In the genomic region with DNA sequence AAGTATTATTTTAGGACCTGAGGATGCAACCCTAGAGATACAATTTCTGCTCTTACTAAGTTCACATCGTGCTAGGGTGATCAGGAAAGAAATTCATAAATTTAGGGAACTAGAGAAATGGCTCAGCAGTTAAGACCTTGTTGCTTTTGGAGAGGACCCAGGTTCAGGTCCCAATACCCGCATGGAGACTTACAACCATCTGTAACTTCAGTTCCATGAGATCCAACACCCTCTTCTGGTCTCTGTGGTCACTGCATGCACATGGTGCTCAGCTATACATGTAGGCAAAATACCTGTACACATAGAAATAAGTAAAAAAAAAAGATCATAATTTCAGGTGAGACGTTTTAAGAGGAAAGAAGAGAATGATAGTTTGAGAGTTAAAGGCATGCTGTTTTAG, we compare ENCODE assay signal across 20 mouse cellular contexts. TPM values are rescaled to one million over a fixed set of nuclear protein-coding genes. Genes with fewer than 3 reads are reported as not detected.
DNase-seq lines count a peak whose midpoint lies in the region; ATAC-seq and TF ChIP-seq lines count a peak whose summit lies in the region.
"Had no signal": no experiment of that assay in that cellular context is flagged by ENCODE, and none has a peak within 500 bp of the region (broad histone marks: within the 10 kb centered on the region; RNA-seq: fewer than 3 reads in every experiment).

No protein-coding gene starts in this region.

- peaks cover 19% of the 10 kb centered on the region; the same call in 1 of the 2 replicates for H3K36me3 ChIP-seq in intestine, postnatal 0 days (ENCODE audit: control insufficient read depth, insufficient read depth)
- no peaks in the 10 kb centered on the region for H3K36me3 ChIP-seq in intestine, embryonic 15.5 days
- H3K36me3 ChIP-seq in midbrain, postnatal 0 days (ENCODE audit: insufficient read depth, low read length) = peaks cover 5% of the 10 kb centered on the region; the same call in 1 of the 2 replicates
- 0 out of 2 replicates have a peak, but pooled peaks cover 12% of the 10 kb centered on the region for H3K36me3 ChIP-seq in midbrain, embryonic 15.5 days (replicated peaks)
- peaks cover 4% of the 10 kb centered on the region; the same call in 1 of the 2 replicates for H3K36me3 ChIP-seq in stomach, postnatal 0 days (ENCODE audit: control insufficient read depth, insufficient read depth, low read length)

- no peak for ATAC-seq in intestine, postnatal 0 days
- no peak for ATAC-seq in intestine, embryonic 15.5 days
- ATAC-seq in midbrain, postnatal 0 days (ENCODE audit: low FRiP score) = no peak
- ATAC-seq in midbrain, embryonic 15.5 days (replicated peaks) = no peak
- no peak for ATAC-seq in stomach, postnatal 0 days (ENCODE audit: low FRiP score, low TSS enrichment)
- no peak for ATAC-seq in megakaryocyte, adult 5-6 weeks (ENCODE audit: poor library complexity, severe bottlenecking)
- ATAC-seq: forebrain, postnatal 0 days; inflammation-experienced regulatory T-cells, adult 6 months had no signal

- no peak overlapping the region for H3K9ac ChIP-seq in intestine, postnatal 0 days (ENCODE audit: low read depth, low read length)
- no peak overlapping the region for H3K9ac ChIP-seq in intestine, embryonic 15.5 days
- H3K9ac ChIP-seq in midbrain, postnatal 0 days (replicated peaks; ENCODE audit: low read length, poor library complexity, severe bottlenecking) = no peak overlapping the region
- H3K9ac ChIP-seq in midbrain, embryonic 15.5 days = no peak overlapping the region
- no peak overlapping the region for H3K9ac ChIP-seq in stomach, postnatal 0 days (ENCODE audit: low read length)
- H3K9ac ChIP-seq: embryonic facial prominence, embryonic 13.5 days; forebrain, postnatal 0 days; kidney, embryonic 15.5 days; limb, embryonic 15.5 days; lung, embryonic 15.5 days; neural tube, embryonic 13.5 days had no signal

- no peak overlapping the region for H3K4me3 ChIP-seq in intestine, postnatal 0 days (ENCODE audit: low read depth, low read length)
- H3K4me3 ChIP-seq in intestine, embryonic 15.5 days (replicated peaks) = no peak overlapping the region
- no peak overlapping the region for H3K4me3 ChIP-seq in midbrain, postnatal 0 days (ENCODE audit: low read depth, low read length)
- H3K4me3 ChIP-seq in midbrain, embryonic 15.5 days = no peak overlapping the region
- H3K4me3 ChIP-seq in stomach, postnatal 0 days (ENCODE audit: low read depth, low read length) = no peak overlapping the region
- H3K4me3 ChIP-seq: embryonic facial prominence, embryonic 13.5 days; hindbrain, embryonic 10.5 days; kidney, embryonic 15.5 days; limb, embryonic 15.5 days; lung, embryonic 15.5 days; megakaryocyte, embryonic 14.5 days; neural tube, embryonic 13.5 days had no signal

- H3K9me3 ChIP-seq in intestine, postnatal 0 days (ENCODE audit: control insufficient read depth) = no peaks in the 10 kb centered on the region
- H3K9me3 ChIP-seq in intestine, embryonic 15.5 days = no peaks in the 10 kb centered on the region
- no peaks in the 10 kb centered on the region for H3K9me3 ChIP-seq in midbrain, postnatal 0 days (ENCODE audit: low read length)
- H3K9me3 ChIP-seq in midbrain, embryonic 15.5 days = no peaks in the 10 kb centered on the region
- no peaks in the 10 kb centered on the region for H3K9me3 ChIP-seq in stomach, postnatal 0 days (ENCODE audit: control insufficient read depth, low read length)
- H3K9me3 ChIP-seq: embryonic facial prominence, embryonic 13.5 days; hindbrain, embryonic 10.5 days; kidney, embryonic 15.5 days; limb, embryonic 15.5 days; lung, embryonic 15.5 days; megakaryocyte, embryonic 14.5 days; neural tube, embryonic 13.5 days had no signal

- no peaks in the 10 kb centered on the region for H3K4me1 ChIP-seq in intestine, postnatal 0 days (replicated peaks; ENCODE audit: control insufficient read depth, insufficient read depth, low read length)
- 0 out of 2 replicates have a peak, but pooled peaks cover 2% of the 10 kb centered on the region for H3K4me1 ChIP-seq in intestine, embryonic 15.5 days (replicated peaks)
- no peaks in the 10 kb centered on the region for H3K4me1 ChIP-seq in midbrain, postnatal 0 days (ENCODE audit: insufficient read depth, low read length)
- no peaks in the 10 kb centered on the region; the same call in 1 of the 2 replicates for H3K4me1 ChIP-seq in midbrain, embryonic 15.5 days
- no peaks in the 10 kb centered on the region for H3K4me1 ChIP-seq in stomach, postnatal 0 days (replicated peaks; ENCODE audit: control insufficient read depth, insufficient read depth)
- H3K4me1 ChIP-seq: limb, embryonic 15.5 days had no signal

- no peak overlapping the region for H3K4me2 ChIP-seq in intestine, postnatal 0 days (replicated peaks; ENCODE audit: low read depth)
- no peak overlapping the region for H3K4me2 ChIP-seq in intestine, embryonic 15.5 days (replicated peaks)
- H3K4me2 ChIP-seq in midbrain, postnatal 0 days (ENCODE audit: low read depth, low read length, poor library complexity, severe bottlenecking) = no peak overlapping the region
- no peak overlapping the region for H3K4me2 ChIP-seq in midbrain, embryonic 15.5 days
- H3K4me2 ChIP-seq in stomach, postnatal 0 days (replicated peaks; ENCODE audit: low read depth) = no peak overlapping the region
- H3K4me2 ChIP-seq: embryonic facial prominence, embryonic 13.5 days; kidney, embryonic 15.5 days; limb, embryonic 15.5 days; lung, embryonic 15.5 days; neural tube, embryonic 13.5 days had no signal

- no peaks in the 10 kb centered on the region for H3K27me3 ChIP-seq in intestine, postnatal 0 days (replicated peaks; ENCODE audit: control insufficient read depth, insufficient read depth, low read length)
- H3K27me3 ChIP-seq in intestine, embryonic 15.5 days (replicated peaks) = no peaks in the 10 kb centered on the region
- H3K27me3 ChIP-seq in midbrain, postnatal 0 days (ENCODE audit: insufficient read depth, low read length) = no peaks in the 10 kb centered on the region
- H3K27me3 ChIP-seq in midbrain, embryonic 15.5 days (replicated peaks) = no peaks in the 10 kb centered on the region
- no peaks in the 10 kb centered on the region for H3K27me3 ChIP-seq in stomach, postnatal 0 days (ENCODE audit: control insufficient read depth, insufficient read depth, low read length)
- H3K27me3 ChIP-seq: embryonic facial prominence, embryonic 13.5 days; kidney, embryonic 15.5 days; limb, embryonic 15.5 days; lung, embryonic 15.5 days; megakaryocyte, embryonic 14.5 days; neural tube, embryonic 13.5 days had no signal

- DNase-seq in midbrain, postnatal 0 days (ENCODE audit: low spot score) = no peak
- DNase-seq in R1 (ENCODE audit: low read depth, low spot score) = peak; percentile 43
- DNase-seq in stomach, postnatal 0 days (ENCODE audit: low spot score) = no peak
- DNase-seq in lung, postnatal 10 days = no peak
- DNase-seq: cerebellum, adult 9-10 months; forebrain, postnatal 0 days; heart, adult 18-20 months; right cerebral cortex, postnatal 25 days had no signal

- 93% methylated on average over 3 of the region's 3 CpGs for WGBS in intestine, postnatal 0 days
- WGBS in intestine, embryonic 15.5 days = 95% methylated on average over 3 of the region's 3 CpGs
- WGBS in midbrain, postnatal 0 days = 95% methylated on average over 3 of the region's 3 CpGs
- WGBS in midbrain, embryonic 15.5 days = 96% methylated on average over 3 of the region's 3 CpGs
- 93% methylated on average over 3 of the region's 3 CpGs for WGBS in stomach, postnatal 0 days

- peak; percentile 45 for TF ChIP-seq CTCF in intestine, postnatal 0 days (IDR thresholded peaks at IDR 0.05; ENCODE audit: low read depth)
- TF ChIP-seq CTCF in midbrain, postnatal 0 days (IDR thresholded peaks at IDR 0.05) = peak; percentile 33
- TF ChIP-seq CTCF in stomach, postnatal 0 days (IDR thresholded peaks at IDR 0.05; ENCODE audit: low read depth) = peak; percentile 42

- no peak overlapping the region for H3K27ac ChIP-seq in intestine, postnatal 0 days (ENCODE audit: low read depth, low read length)
- H3K27ac ChIP-seq in intestine, embryonic 15.5 days = no peak overlapping the region
- H3K27ac ChIP-seq in midbrain, postnatal 0 days (ENCODE audit: low read depth, low read length) = no peak overlapping the region
- no peak overlapping the region for H3K27ac ChIP-seq in midbrain, embryonic 15.5 days
- H3K27ac ChIP-seq in stomach, postnatal 0 days (replicated peaks) = no peak overlapping the region
- H3K27ac ChIP-seq: embryonic facial prominence, embryonic 13.5 days; hindbrain, embryonic 10.5 days; kidney, embryonic 15.5 days; limb, embryonic 15.5 days; lung, embryonic 15.5 days; neural tube, embryonic 13.5 days had no signal

- TF ChIP-seq EP300 in stomach, postnatal 0 days (optimal IDR thresholded peaks at IDR 0.05) = no peak

RNA-seq across cellular contexts. Expression of gene Herc1, which starts 23.2 kb away (rescaled TPM):
- polyA plus RNA-seq in intestine, postnatal 0 days (2015; fragmentation: Nextera tagmentation; extraction: Ambion mirVana) = 7.2 and 10.2 TPM in 2 replicates
- 16.6 and 18.0 TPM in 2 replicates for polyA plus RNA-seq in intestine, embryonic 15.5 days (2015; fragmentation: Nextera tagmentation; extraction: Ambion mirVana)
- total RNA-seq in midbrain, postnatal 0 days (2014; rRNA removed) = 114 and 124 TPM in 2 replicates
- polyA plus RNA-seq in midbrain, postnatal 0 days (2015; fragmentation: Nextera tagmentation; extraction: Ambion mirVana) = 27.9 and 32.9 TPM in 2 replicates
- 50.5 and 55.2 TPM in 2 replicates for polyA plus RNA-seq in midbrain, embryonic 15.5 days (2015; fragmentation: Nextera tagmentation; extraction: Ambion mirVana)
- 7.7 and 8.1 TPM in 2 replicates for polyA plus RNA-seq in stomach, postnatal 0 days (2015; fragmentation: Nextera tagmentation; extraction: Ambion mirVana)
- 38.5 and 42.3 TPM in 2 replicates for total RNA-seq in megakaryocyte, adult 5-6 weeks (2015)
- total RNA-seq in megakaryocyte, adult 5-6 weeks (2017) = 71.7 and 82.0 TPM in 2 replicates
